Mouse (Mus musculus): Measurements from ENCODE around the gene Gbf1. TPM values are rescaled to one million over a fixed set of nuclear protein-coding genes. Genes with fewer than 3 reads are reported as not detected.

Gbf1 gene
- polyA plus RNA-seq (2015; fragmentation: Nextera tagmentation; extraction: Ambion mirVana), result 45.5 and 47.2 TPM in 2 replicates

DNA sequence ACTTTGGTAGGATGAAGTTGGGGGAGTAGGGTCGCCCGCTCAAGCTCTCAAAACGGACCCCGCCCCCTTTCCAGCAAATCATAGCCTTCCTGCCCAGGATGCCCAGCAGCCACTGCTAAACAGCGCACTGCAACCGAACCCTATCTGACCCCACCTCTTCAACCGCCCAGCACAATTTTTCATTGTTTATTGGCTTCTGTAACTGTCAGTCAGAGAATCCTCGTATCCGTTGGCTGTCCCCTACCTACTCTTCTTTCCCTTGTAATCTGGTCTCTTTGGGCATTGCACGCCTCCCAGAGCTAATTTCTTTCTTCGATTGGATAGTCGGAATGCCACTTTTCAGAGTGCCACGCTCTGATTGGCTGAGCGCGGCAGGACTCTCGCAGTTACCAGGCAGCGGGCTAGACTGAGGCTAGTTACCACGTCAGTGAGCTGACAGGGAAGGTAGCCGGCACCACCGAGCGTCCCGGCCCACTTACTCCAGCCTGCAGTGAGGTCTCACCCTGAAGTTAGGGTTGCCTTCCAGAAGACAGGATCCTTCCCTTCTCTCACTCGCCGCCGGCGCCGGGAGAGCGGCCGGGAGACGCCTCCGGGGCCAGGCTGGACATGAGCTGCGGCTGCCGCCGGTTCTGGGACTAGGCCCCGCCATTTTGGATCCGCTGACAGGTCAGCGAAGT is at the start of gene Gbf1:
Gene Gbf1 (plus strand): TSS at position 383 of the 677 bp plus-strand sequence.
- H3K27me3 ChIP-seq (ENCODE audit: control insufficient read depth, insufficient read depth, low read depth, low read length), result peaks cover 36% of the 10 kb centered on the region
- no peaks in the 10 kb centered on the region for H3K9me3 ChIP-seq (ENCODE audit: control insufficient read depth, low read length)
- under 1% methylated on average over 37 of the region's 37 CpGs for WGBS
- 0 out of 2 replicates have a peak within 1 kb of the TSS, but pooled peaks have one; percentile 0 for H3K27ac ChIP-seq (ENCODE audit: low read length)
- H3K4me3 ChIP-seq (ENCODE audit: low read length), result peak within 1 kb of the TSS; percentile 61
- peaks cover 36% of the 10 kb centered on the region for H3K4me1 ChIP-seq (replicated peaks; ENCODE audit: control insufficient read depth, insufficient read depth, low read length)
- H3K4me2 ChIP-seq (ENCODE audit: low read depth, low read length), result peak within 1 kb of the TSS; percentile 94
- H3K36me3 ChIP-seq (ENCODE audit: control insufficient read depth, insufficient read depth, low read length), result no peaks in the 10 kb centered on the region
- peak; percentile 97 for ATAC-seq (ENCODE audit: low read depth)
- H3K9ac ChIP-seq (ENCODE audit: low read length), result peak within 1 kb of the TSS; percentile 66

DNA sequence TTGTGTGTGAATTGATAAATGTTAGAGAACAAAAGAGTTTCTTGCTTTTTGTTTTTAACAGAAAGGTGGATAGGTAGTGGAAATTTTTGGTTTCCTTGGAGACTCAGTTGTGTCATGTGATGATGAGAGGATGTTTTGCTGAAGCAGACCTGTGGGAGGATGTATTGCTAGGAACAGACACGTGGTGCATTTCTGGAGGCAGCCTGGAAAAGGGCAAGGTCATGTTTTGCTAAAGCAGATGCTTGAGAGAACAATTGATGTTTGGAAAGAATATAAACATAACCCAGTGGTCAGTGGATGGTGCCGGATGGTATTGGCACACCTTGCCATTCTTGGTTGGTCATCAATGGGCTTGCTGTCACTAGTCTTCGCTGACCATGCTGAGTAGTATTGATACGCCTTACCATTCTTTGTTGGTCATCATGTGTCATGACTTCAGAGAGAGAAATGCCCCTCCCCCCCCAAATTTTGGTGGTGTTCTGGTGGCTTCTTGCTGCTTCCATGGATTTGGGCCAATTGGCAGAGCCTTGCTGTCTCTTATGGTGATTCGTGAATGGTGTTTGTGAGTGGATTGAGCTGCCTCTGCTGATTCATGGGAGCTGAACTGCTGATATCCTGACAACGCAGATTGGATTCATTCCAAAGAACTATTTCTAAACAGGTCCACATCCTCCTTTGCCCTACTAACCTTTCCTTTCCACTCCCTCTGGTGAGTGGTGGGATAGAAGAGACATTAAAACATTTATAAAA is 48.7 kb upstream of the Gbf1 start:
- Histone ChIP-seq H3K36me3 (ENCODE audit: control insufficient read depth, insufficient read depth, low read length) (no peaks in the 10 kb centered on the region), H3K27me3 (ENCODE audit: control insufficient read depth, insufficient read depth, low read depth, low read length) (no peaks in the 10 kb centered on the region), H3K9ac (ENCODE audit: low read length) (no peak overlapping the region), H3K4me1 (replicated peaks; ENCODE audit: control insufficient read depth, insufficient read depth, low read length) (no peaks in the 10 kb centered on the region), H3K9me3 (ENCODE audit: control insufficient read depth, low read length) (no peaks in the 10 kb centered on the region), H3K27ac (ENCODE audit: low read length) (no peak overlapping the region), H3K4me2 (ENCODE audit: low read depth, low read length) (no peak overlapping the region), H3K4me3 (ENCODE audit: low read length) (no peak overlapping the region)
- 59% methylated on average over 6 of the region's 6 CpGs for whole genome bisulfite sequencing
- ATAC-seq (ENCODE audit: low read depth), result peak; percentile 43; the same call in 1 of the 2 replicates

DNA sequence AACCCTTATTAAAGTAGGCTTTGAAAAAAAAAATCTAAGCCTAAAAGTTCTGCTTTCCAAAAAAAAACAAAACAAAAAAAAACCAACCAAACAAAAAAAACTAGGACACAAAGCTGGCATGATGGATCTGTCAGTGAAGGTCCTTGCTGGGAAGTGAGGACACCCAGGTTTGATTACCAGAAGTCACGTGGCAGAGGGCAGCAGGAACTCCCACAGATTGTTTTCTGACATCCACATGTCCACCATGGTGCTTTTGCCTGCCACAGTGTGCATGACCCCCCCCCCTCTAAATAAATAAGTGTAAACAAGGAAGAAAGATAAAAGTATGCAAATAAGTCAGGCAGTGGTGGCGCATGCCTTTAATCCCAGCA is 48.1 kb upstream of the Gbf1 start:
- 63% methylated on average over 2 of the region's 2 CpGs for whole genome bisulfite sequencing
- Histone ChIP-seq H3K27ac (ENCODE audit: low read length) (no peak overlapping the region), H3K4me2 (ENCODE audit: low read depth, low read length) (no peak overlapping the region), H3K9me3 (ENCODE audit: control insufficient read depth, low read length) (no peaks in the 10 kb centered on the region), H3K4me3 (ENCODE audit: low read length) (no peak overlapping the region), H3K36me3 (ENCODE audit: control insufficient read depth, insufficient read depth, low read length) (no peaks in the 10 kb centered on the region), H3K4me1 (replicated peaks; ENCODE audit: control insufficient read depth, insufficient read depth, low read length) (no peaks in the 10 kb centered on the region), H3K9ac (ENCODE audit: low read length) (no peak overlapping the region), H3K27me3 (ENCODE audit: control insufficient read depth, insufficient read depth, low read depth, low read length) (no peaks in the 10 kb centered on the region)
- ATAC-seq (ENCODE audit: low read depth), result no peak

DNA sequence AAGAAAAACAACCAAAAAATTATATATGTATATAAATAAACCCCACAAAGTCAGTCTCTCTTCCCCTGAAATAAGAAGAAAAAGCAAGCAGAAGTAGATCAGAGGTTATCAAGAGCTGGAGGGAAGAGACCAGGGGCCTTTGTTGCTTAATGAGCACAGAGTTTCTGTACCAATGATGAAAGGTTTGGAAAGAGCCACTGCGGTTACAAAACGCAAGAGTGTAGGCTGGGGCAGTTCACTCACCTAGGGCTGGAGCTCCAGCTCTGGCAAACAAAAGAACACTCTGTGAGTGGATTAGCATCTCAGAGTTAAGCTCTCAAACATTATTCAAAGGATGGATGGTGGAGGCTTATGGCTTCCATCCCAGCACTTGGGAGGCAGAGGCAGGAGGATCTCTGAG is 42.1 kb upstream of the Gbf1 start:
- Histone ChIP-seq H3K4me3 (ENCODE audit: low read length) (no peak overlapping the region), H3K4me2 (ENCODE audit: low read depth, low read length) (no peak overlapping the region), H3K4me1 (replicated peaks; ENCODE audit: control insufficient read depth, insufficient read depth, low read length) (no peaks in the 10 kb centered on the region), H3K36me3 (ENCODE audit: control insufficient read depth, insufficient read depth, low read length) (no peaks in the 10 kb centered on the region), H3K27me3 (ENCODE audit: control insufficient read depth, insufficient read depth, low read depth, low read length) (no peaks in the 10 kb centered on the region), H3K9ac (ENCODE audit: low read length) (no peak overlapping the region), H3K9me3 (ENCODE audit: control insufficient read depth, low read length) (no peaks in the 10 kb centered on the region), H3K27ac (ENCODE audit: low read length) (no peak overlapping the region)
- WGBS, result 86% methylated on average over 2 of the region's 2 CpGs
- no peak for ATAC-seq (ENCODE audit: low read depth)

DNA sequence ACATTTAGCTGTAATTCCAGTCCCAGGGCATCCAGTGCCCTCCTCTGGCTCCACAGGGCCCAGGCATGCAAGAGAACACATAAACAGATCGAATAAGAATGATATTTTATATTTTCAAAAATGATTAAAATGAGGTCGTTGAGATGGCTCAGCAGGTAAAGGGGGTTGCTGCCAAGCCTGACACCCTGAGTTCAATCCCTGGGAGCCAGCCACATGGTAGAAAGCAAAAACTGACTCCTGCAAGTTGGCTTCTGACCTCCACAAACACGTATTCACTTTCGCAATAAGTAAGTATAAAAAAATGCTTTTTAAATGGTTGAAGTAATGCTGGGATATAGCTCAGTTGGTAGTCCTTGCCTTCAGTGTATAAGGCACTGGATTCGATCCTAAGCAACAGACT is 41.5 kb upstream of the Gbf1 start:
- H3K4me2 ChIP-seq (ENCODE audit: low read depth, low read length), result no peak overlapping the region
- H3K9me3 ChIP-seq (ENCODE audit: control insufficient read depth, low read length), result no peaks in the 10 kb centered on the region
- H3K4me1 ChIP-seq (replicated peaks; ENCODE audit: control insufficient read depth, insufficient read depth, low read length), result no peaks in the 10 kb centered on the region
- no peak overlapping the region for H3K4me3 ChIP-seq (ENCODE audit: low read length)
- no peak overlapping the region for H3K27ac ChIP-seq (ENCODE audit: low read length)
- H3K36me3 ChIP-seq (ENCODE audit: control insufficient read depth, insufficient read depth, low read length), result no peaks in the 10 kb centered on the region
- H3K27me3 ChIP-seq (ENCODE audit: control insufficient read depth, insufficient read depth, low read depth, low read length), result no peaks in the 10 kb centered on the region
- no peak for ATAC-seq (ENCODE audit: low read depth)
- 78% methylated on average over 5 of the region's 5 CpGs for WGBS
- H3K9ac ChIP-seq (ENCODE audit: low read length), result no peak overlapping the region

DNA sequence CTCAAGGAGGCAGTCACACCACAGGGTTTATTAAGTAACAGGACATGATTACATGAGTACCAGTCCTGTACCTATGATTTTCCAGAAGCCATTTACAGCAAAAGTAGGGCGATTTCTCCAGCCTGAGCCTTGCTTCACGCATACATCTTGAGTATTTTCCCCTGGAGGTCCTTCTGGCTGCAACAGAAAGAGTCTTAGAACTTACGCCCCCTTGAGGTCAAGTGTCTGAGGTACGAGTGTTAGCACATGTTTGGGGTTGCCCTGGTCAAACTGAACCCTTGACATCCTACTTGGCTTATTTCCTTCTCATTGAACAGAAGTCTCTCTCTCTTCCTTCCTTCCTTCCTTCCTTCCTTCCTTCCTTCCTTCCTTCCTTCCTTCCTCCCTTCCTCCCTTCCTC is 37.7 kb upstream of the Gbf1 start:
- Histone ChIP-seq H3K27me3 (ENCODE audit: control insufficient read depth, insufficient read depth, low read depth, low read length) (no peaks in the 10 kb centered on the region), H3K9me3 (ENCODE audit: control insufficient read depth, low read length) (no peaks in the 10 kb centered on the region), H3K36me3 (ENCODE audit: control insufficient read depth, insufficient read depth, low read length) (no peaks in the 10 kb centered on the region), H3K9ac (ENCODE audit: low read length) (no peak overlapping the region), H3K4me3 (ENCODE audit: low read length) (no peak overlapping the region), H3K27ac (ENCODE audit: low read length) (no peak overlapping the region), H3K4me2 (ENCODE audit: low read depth, low read length) (no peak overlapping the region), H3K4me1 (replicated peaks; ENCODE audit: control insufficient read depth, insufficient read depth, low read length) (no peaks in the 10 kb centered on the region)
- WGBS, result 41% methylated on average over 4 of the region's 4 CpGs
- no peak for ATAC-seq (ENCODE audit: low read depth)

DNA sequence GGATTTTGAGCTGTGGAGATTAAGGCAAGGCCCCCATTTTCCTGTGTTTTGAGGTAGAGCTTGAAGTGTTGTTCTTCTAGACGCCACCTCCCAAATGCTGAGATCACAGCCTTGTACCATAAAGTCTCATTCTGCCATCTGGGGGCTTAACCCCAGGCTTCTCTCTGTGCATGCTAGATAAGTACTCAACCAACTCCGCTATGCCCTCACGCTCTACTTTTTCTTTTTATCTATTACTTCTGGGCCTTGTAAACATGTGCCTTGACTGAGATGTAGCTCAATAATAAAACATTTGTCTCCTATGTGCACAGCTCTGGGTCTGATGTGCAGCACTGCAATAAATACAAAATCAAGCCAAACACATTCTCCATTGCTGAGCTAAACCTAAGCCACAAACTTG is 32.9 kb upstream of the Gbf1 start:
- H3K4me3 ChIP-seq (ENCODE audit: low read length), result no peak overlapping the region
- H3K9me3 ChIP-seq (ENCODE audit: control insufficient read depth, low read length), result no peaks in the 10 kb centered on the region
- H3K27me3 ChIP-seq (ENCODE audit: control insufficient read depth, insufficient read depth, low read depth, low read length), result no peaks in the 10 kb centered on the region
- no peaks in the 10 kb centered on the region for H3K36me3 ChIP-seq (ENCODE audit: control insufficient read depth, insufficient read depth, low read length)
- no peak overlapping the region for H3K27ac ChIP-seq (ENCODE audit: low read length)
- no peak overlapping the region for H3K9ac ChIP-seq (ENCODE audit: low read length)
- no peak for ATAC-seq (ENCODE audit: low read depth)
- H3K4me2 ChIP-seq (ENCODE audit: low read depth, low read length), result no peak overlapping the region
- WGBS, result 82% methylated on average over 3 of the region's 3 CpGs
- H3K4me1 ChIP-seq (replicated peaks; ENCODE audit: control insufficient read depth, insufficient read depth, low read length), result no peaks in the 10 kb centered on the region

DNA sequence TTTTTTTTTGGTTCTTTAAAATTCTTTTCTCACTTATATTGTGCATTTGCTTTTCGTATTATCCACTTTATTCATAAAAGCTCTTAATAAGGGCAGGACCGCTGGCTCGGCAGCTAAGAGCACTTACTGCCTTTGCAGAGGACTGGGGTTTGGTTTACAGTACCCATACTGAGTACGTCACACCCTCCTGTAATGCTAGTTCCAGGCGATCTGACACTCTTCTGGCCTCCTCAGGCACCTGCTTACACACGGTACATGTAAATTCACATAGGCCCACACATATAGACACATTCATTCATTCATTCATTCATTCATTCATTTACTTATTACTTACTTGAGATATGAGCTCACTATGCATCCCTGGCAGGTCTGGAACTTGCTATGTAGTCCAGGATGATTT is 31.4 kb upstream of the Gbf1 start:
- no peaks in the 10 kb centered on the region for H3K27me3 ChIP-seq (ENCODE audit: control insufficient read depth, insufficient read depth, low read depth, low read length)
- H3K9ac ChIP-seq (ENCODE audit: low read length), result no peak overlapping the region
- no peaks in the 10 kb centered on the region for H3K4me1 ChIP-seq (replicated peaks; ENCODE audit: control insufficient read depth, insufficient read depth, low read length)
- no peak overlapping the region for H3K4me2 ChIP-seq (ENCODE audit: low read depth, low read length)
- no peaks in the 10 kb centered on the region for H3K9me3 ChIP-seq (ENCODE audit: control insufficient read depth, low read length)
- H3K36me3 ChIP-seq (ENCODE audit: control insufficient read depth, insufficient read depth, low read length), result no peaks in the 10 kb centered on the region
- WGBS, result 49% methylated on average over 6 of the region's 6 CpGs
- H3K4me3 ChIP-seq (ENCODE audit: low read length), result no peak overlapping the region
- 0 out of 2 replicates have a peak, but pooled peaks have one; percentile 51 for ATAC-seq (ENCODE audit: low read depth)
- H3K27ac ChIP-seq (ENCODE audit: low read length), result no peak overlapping the region

DNA sequence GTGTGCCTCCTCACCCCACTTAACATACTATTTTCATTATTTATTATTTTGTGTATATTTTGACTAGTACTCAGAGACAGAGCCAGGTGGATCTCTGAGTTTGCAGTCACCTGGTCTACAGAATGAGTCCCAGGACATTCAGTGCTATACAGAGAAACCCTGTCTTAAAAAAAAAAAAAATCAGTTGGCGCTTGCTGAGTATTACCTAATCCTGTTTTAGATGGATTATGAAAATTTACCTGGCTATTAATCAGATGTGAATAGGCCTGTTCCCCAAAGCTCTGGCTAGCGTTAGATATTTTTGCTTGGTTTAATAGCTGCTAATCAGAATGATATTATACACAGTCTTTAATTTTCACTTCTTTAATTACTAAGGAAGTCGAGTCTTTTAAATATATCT is 28.4 kb upstream of the Gbf1 start:
- Histone ChIP-seq H3K36me3 (ENCODE audit: control insufficient read depth, insufficient read depth, low read length) (no peaks in the 10 kb centered on the region), H3K4me3 (ENCODE audit: low read length) (no peak overlapping the region), H3K9me3 (ENCODE audit: control insufficient read depth, low read length) (no peaks in the 10 kb centered on the region), H3K9ac (ENCODE audit: low read length) (no peak overlapping the region), H3K4me1 (replicated peaks; ENCODE audit: control insufficient read depth, insufficient read depth, low read length) (no peaks in the 10 kb centered on the region), H3K4me2 (ENCODE audit: low read depth, low read length) (no peak overlapping the region), H3K27ac (ENCODE audit: low read length) (no peak overlapping the region), H3K27me3 (ENCODE audit: control insufficient read depth, insufficient read depth, low read depth, low read length) (0 out of 2 replicates have a peak, but pooled peaks cover 2% of the 10 kb centered on the region)
- WGBS, result 76% methylated on average over 3 of the region's 3 CpGs
- no peak for ATAC-seq (ENCODE audit: low read depth)

Data from lung, embryonic 16.5 days (tissue).